Mouse (Mus musculus): Measurements from ENCODE around the gene Zfp600. TPM values are rescaled to one million over a fixed set of nuclear protein-coding genes. Genes with fewer than 3 reads are reported as not detected.
"Not testable (repeated sequence)": the region's sequence is repeated elsewhere in the genome, so short reads cannot be mapped to it uniquely, and the experiment has no call there.

Zfp600 gene
- total RNA-seq (2014; rRNA removed) (0.21 TPM in 1 of 2 replicates, not detected in the other), polyA plus RNA-seq (2015; fragmentation: Nextera tagmentation; extraction: Ambion mirVana) (not detected in 2 replicates)

GRCm38 (mm10) chr4:146156524-146156923 lies at the start of gene Zfp600:
Gene Zfp600, plus strand, starts transcription at chr4:146156824.
- H3K9ac ChIP-seq (replicated peaks; ENCODE audit: low read length); H3K9me3 ChIP-seq (ENCODE audit: low read length); H3K27ac ChIP-seq; H3K36me3 ChIP-seq (ENCODE audit: insufficient read depth, low read length); H3K4me2 ChIP-seq (ENCODE audit: low read depth, low read length); DNase-seq (ENCODE audit: low spot score); H3K4me1 ChIP-seq (ENCODE audit: insufficient read depth, low read length); ATAC-seq; H3K4me3 ChIP-seq (ENCODE audit: low read length); H3K27me3 ChIP-seq (ENCODE audit: insufficient read depth, low read length): not testable (repeated sequence)
- WGBS: no CpG with 5 or more reads among the region's 6 CpGs

GRCm38 (mm10) chr4:146162893-146163292 lies 6.3 kb downstream of the Zfp600 start:
- H3K27me3 ChIP-seq (ENCODE audit: insufficient read depth, low read length); H3K4me3 ChIP-seq (ENCODE audit: low read length); H3K9me3 ChIP-seq (ENCODE audit: low read length); H3K27ac ChIP-seq; H3K4me2 ChIP-seq (ENCODE audit: low read depth, low read length); H3K36me3 ChIP-seq (ENCODE audit: insufficient read depth, low read length); H3K4me1 ChIP-seq (ENCODE audit: insufficient read depth, low read length); ATAC-seq; H3K9ac ChIP-seq (replicated peaks; ENCODE audit: low read length); DNase-seq (ENCODE audit: low spot score): not testable (repeated sequence)
- 83% methylated on average over 2 of the region's 4 CpGs for WGBS

GRCm38 (mm10) chr4:146167202-146167832 lies 10.7 kb downstream of the Zfp600 start:
- DNase-seq (ENCODE audit: low spot score) (peak; percentile 1), ATAC-seq (peak; percentile 38; the same call in 1 of the 2 replicates)
- peaks cover 11% of the 10 kb centered on the region for H3K9me3 ChIP-seq (ENCODE audit: low read length)
- H3K36me3 ChIP-seq (ENCODE audit: insufficient read depth, low read length); H3K27ac ChIP-seq; H3K4me1 ChIP-seq (ENCODE audit: insufficient read depth, low read length); H3K27me3 ChIP-seq (ENCODE audit: insufficient read depth, low read length); H3K4me2 ChIP-seq (ENCODE audit: low read depth, low read length); H3K4me3 ChIP-seq (ENCODE audit: low read length); H3K9ac ChIP-seq (replicated peaks; ENCODE audit: low read length): not testable (repeated sequence)
- WGBS: 84% methylated on average over 3 of the region's 3 CpGs

GRCm38 (mm10) chr4:146167879-146168532 lies 11.4 kb downstream of the Zfp600 start:
- H3K27me3 ChIP-seq (ENCODE audit: insufficient read depth, low read length); H3K36me3 ChIP-seq (ENCODE audit: insufficient read depth, low read length); H3K27ac ChIP-seq; H3K4me3 ChIP-seq (ENCODE audit: low read length); H3K4me2 ChIP-seq (ENCODE audit: low read depth, low read length); H3K4me1 ChIP-seq (ENCODE audit: insufficient read depth, low read length); H3K9ac ChIP-seq (replicated peaks; ENCODE audit: low read length): not testable (repeated sequence)
- peak; percentile 40; the same call in 1 of the 2 replicates for ATAC-seq
- 78% methylated on average over 10 of the region's 10 CpGs for WGBS
- peak; percentile 5 for DNase-seq (ENCODE audit: low spot score)
- H3K9me3 ChIP-seq (ENCODE audit: low read length): peaks cover 11% of the 10 kb centered on the region

- DNase-seq (ENCODE audit: low spot score); H3K27ac ChIP-seq; H3K9ac ChIP-seq (replicated peaks; ENCODE audit: low read length); H3K36me3 ChIP-seq (ENCODE audit: insufficient read depth, low read length); H3K4me3 ChIP-seq (ENCODE audit: low read length); H3K4me2 ChIP-seq (ENCODE audit: low read depth, low read length); H3K27me3 ChIP-seq (ENCODE audit: insufficient read depth, low read length); H3K4me1 ChIP-seq (ENCODE audit: insufficient read depth, low read length): not testable (repeated sequence)
- H3K9me3 ChIP-seq (ENCODE audit: low read length): peaks cover 15% of the 10 kb centered on the region
- peak; percentile 84 for ATAC-seq
- WGBS: no CpG with 5 or more reads among the region's 2 CpGs
Measured at GRCm38 (mm10) chr4:146168730-146169215, 12.1 kb downstream of the Zfp600 start.

- ATAC-seq (peak; percentile 70; the same call in 1 of the 2 replicates), DNase-seq (ENCODE audit: low spot score) (peak; percentile 1)
- WGBS: 56% methylated on average over 3 of the region's 4 CpGs
- H3K9ac ChIP-seq (replicated peaks; ENCODE audit: low read length); H3K27me3 ChIP-seq (ENCODE audit: insufficient read depth, low read length); H3K4me1 ChIP-seq (ENCODE audit: insufficient read depth, low read length); H3K27ac ChIP-seq; H3K4me3 ChIP-seq (ENCODE audit: low read length); H3K9me3 ChIP-seq (ENCODE audit: low read length); H3K4me2 ChIP-seq (ENCODE audit: low read depth, low read length); H3K36me3 ChIP-seq (ENCODE audit: insufficient read depth, low read length): not testable (repeated sequence)
Measured at GRCm38 (mm10) chr4:146173378-146174226, 17.0 kb downstream of the Zfp600 start.

- H3K9me3 ChIP-seq (ENCODE audit: low read length); DNase-seq (ENCODE audit: low spot score); H3K27ac ChIP-seq; H3K9ac ChIP-seq (replicated peaks; ENCODE audit: low read length); ATAC-seq; H3K36me3 ChIP-seq (ENCODE audit: insufficient read depth, low read length); H3K27me3 ChIP-seq (ENCODE audit: insufficient read depth, low read length); H3K4me1 ChIP-seq (ENCODE audit: insufficient read depth, low read length); H3K4me3 ChIP-seq (ENCODE audit: low read length); H3K4me2 ChIP-seq (ENCODE audit: low read depth, low read length): not testable (repeated sequence)
- WGBS: 87% methylated on average over 2 of the region's 2 CpGs
Measured at GRCm38 (mm10) chr4:146204357-146204756, 47.7 kb downstream of the Zfp600 start.

- H3K27me3 ChIP-seq (ENCODE audit: insufficient read depth, low read length); H3K4me1 ChIP-seq (ENCODE audit: insufficient read depth, low read length); H3K4me2 ChIP-seq (ENCODE audit: low read depth, low read length); H3K36me3 ChIP-seq (ENCODE audit: insufficient read depth, low read length); H3K27ac ChIP-seq; H3K9ac ChIP-seq (replicated peaks; ENCODE audit: low read length); H3K4me3 ChIP-seq (ENCODE audit: low read length); H3K9me3 ChIP-seq (ENCODE audit: low read length); DNase-seq (ENCODE audit: low spot score): not testable (repeated sequence)
- 3% methylated on average over 18 of the region's 113 CpGs for WGBS
- peak; percentile 87 for ATAC-seq
Measured at GRCm38 (mm10) chr4:146239252-146240244, 82.9 kb downstream of the Zfp600 start.

GRCm38 (mm10) chr4:146242119-146242518 lies 85.5 kb downstream of the Zfp600 start:
- H3K27me3 ChIP-seq (ENCODE audit: insufficient read depth, low read length); H3K27ac ChIP-seq; H3K4me1 ChIP-seq (ENCODE audit: insufficient read depth, low read length); H3K36me3 ChIP-seq (ENCODE audit: insufficient read depth, low read length); H3K4me3 ChIP-seq (ENCODE audit: low read length); DNase-seq (ENCODE audit: low spot score); H3K9ac ChIP-seq (replicated peaks; ENCODE audit: low read length); H3K4me2 ChIP-seq (ENCODE audit: low read depth, low read length); ATAC-seq; H3K9me3 ChIP-seq (ENCODE audit: low read length): not testable (repeated sequence)
- 64% methylated on average over 5 of the region's 5 CpGs for WGBS
